In the genomic region with DNA sequence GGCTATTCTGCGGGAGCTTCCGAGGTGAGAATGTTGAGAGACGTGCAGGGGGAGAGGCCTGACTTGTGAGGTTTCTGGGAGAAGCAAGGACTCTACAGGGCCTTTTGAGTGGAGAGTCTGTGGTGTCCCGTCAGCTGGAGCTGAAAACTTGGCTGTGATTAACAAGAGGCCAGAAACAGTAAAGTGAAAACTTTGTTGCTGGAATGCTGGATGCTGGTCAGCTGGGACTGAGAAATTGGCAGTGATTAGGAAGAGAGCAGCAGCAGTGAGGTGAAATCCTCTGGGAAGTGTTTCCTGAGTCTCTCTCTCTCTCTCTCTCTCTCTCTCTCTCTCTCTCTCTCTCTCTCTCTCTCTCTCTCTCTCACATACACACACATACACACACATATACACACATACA, we compare ENCODE assay signal across 12 mouse cellular contexts.
"Had no signal": no experiment of that assay in that cellular context is flagged by ENCODE, and none has a peak within 500 bp of the region (broad histone marks: within the 10 kb centered on the region; RNA-seq: fewer than 3 reads in every experiment).

No protein-coding gene starts in this region.

- H3K4me3 ChIP-seq: limb, embryonic 15.5 days; liver, embryonic 12.5 days; lung, embryonic 15.5 days; midbrain, embryonic 12.5 days; neural tube, embryonic 13.5 days; stomach, embryonic 15.5 days had no signal

- H3K36me3 ChIP-seq: limb, embryonic 15.5 days; liver, embryonic 12.5 days; lung, embryonic 15.5 days; midbrain, embryonic 12.5 days; neural tube, embryonic 13.5 days; stomach, embryonic 15.5 days had no signal

- DNase-seq: kidney, postnatal 36 days; layer of hippocampus, adult 9-11 months; layer of hippocampus, postnatal 36 days; right cerebral cortex, postnatal 14 days; thymus, adult 2 months; thymus, postnatal 25 days had no signal

- H3K27me3 ChIP-seq: limb, embryonic 15.5 days; stomach, embryonic 15.5 days had no signal

- H3K9me3 ChIP-seq: limb, embryonic 15.5 days; liver, embryonic 12.5 days; lung, embryonic 15.5 days; midbrain, embryonic 12.5 days; neural tube, embryonic 13.5 days; stomach, embryonic 15.5 days had no signal

- H3K4me1 ChIP-seq: limb, embryonic 15.5 days; liver, embryonic 12.5 days; midbrain, embryonic 12.5 days; neural tube, embryonic 13.5 days; stomach, embryonic 15.5 days had no signal

- H3K27ac ChIP-seq: limb, embryonic 15.5 days; liver, embryonic 12.5 days; lung, embryonic 15.5 days; midbrain, embryonic 12.5 days; neural tube, embryonic 13.5 days; stomach, embryonic 15.5 days had no signal
